27 mouse cellular contexts compared by ENCODE assay signal in genomic region chrX:84435608-84436007, GRCm38 (mm10).
DNase-seq lines count a peak whose midpoint lies in the region; TF ChIP-seq lines count a peak whose summit lies in the region.
"Had no signal": no experiment of that assay in that cellular context is flagged by ENCODE, and none has a peak within 500 bp of the region (broad histone marks: within the 10 kb centered on the region; RNA-seq: fewer than 3 reads in every experiment).

No protein-coding gene starts in this region.

- no peaks in the 10 kb centered on the region for H3K27me3 ChIP-seq in heart, adult 2 months (ENCODE audit: control insufficient read depth, insufficient read depth, low read length)
- H3K27me3 ChIP-seq: CH12.LX; embryonic facial prominence, embryonic 15.5 days; forebrain, embryonic 12.5 days; heart, embryonic 15.5 days; limb, embryonic 13.5 days; lung, embryonic 15.5 days; midbrain, embryonic 15.5 days; neural tube, embryonic 15.5 days had no signal

- intact Hi-C loops in left cerebral cortex, postnatal 25 days (cut with DNase I) = no loop called here
- intact Hi-C loops in heart, adult 2 months (cut with DNase I) = no loop called here

- 65% methylated on average over 4 of the region's 4 CpGs for WGBS in heart, adult 2 months

- peak; percentile 5 for DNase-seq in layer of hippocampus, adult 11-12 months (ENCODE audit: low spot score)
- DNase-seq in layer of hippocampus, postnatal 10 days (ENCODE audit: low spot score in 2 of 2) = no peak
- peak; percentile 4 to 41 for DNase-seq in left cerebral cortex, postnatal 25 days (ENCODE audit: low spot score in 2 of 2)
- no peak for DNase-seq in left cerebral cortex, adult 9 months (ENCODE audit: low spot score in 2 of 2)
- DNase-seq in cerebellum, adult 8-10 months = peak; percentile 7
- no peak for DNase-seq in heart, adult 2 months
- DNase-seq in spleen, postnatal 14 days (ENCODE audit: low spot score in 2 of 2) = no peak
- DNase-seq: adrenal gland, adult 2 months; gastrocnemius, postnatal 10 days; kidney, adult 18-20 months; kidney, postnatal 25 days; retina, postnatal 1 day; right cerebral cortex, postnatal 14 days; thymus, adult 2 months; thymus, postnatal 4 days had no signal

- TF ChIP-seq POLR2A in heart, adult 2 months (IDR thresholded peaks at IDR 0.05; ENCODE audit: insufficient read depth, low read depth, low read length) = no peak

- H3K36me3 ChIP-seq in heart, adult 2 months (ENCODE audit: control insufficient read depth, insufficient read depth, low read length) = no peaks in the 10 kb centered on the region
- H3K36me3 ChIP-seq: embryonic facial prominence, embryonic 10.5 days; embryonic facial prominence, embryonic 15.5 days; forebrain, embryonic 12.5 days; heart, embryonic 10.5 days; heart, embryonic 15.5 days; kidney, embryonic 15.5 days; limb, embryonic 13.5 days; lung, embryonic 15.5 days; midbrain, embryonic 10.5 days; midbrain, embryonic 15.5 days; neural tube, embryonic 15.5 days had no signal

- H3K4me3 ChIP-seq in heart, adult 2 months = no peak overlapping the region
- H3K4me3 ChIP-seq: embryonic facial prominence, embryonic 10.5 days; embryonic facial prominence, embryonic 15.5 days; forebrain, embryonic 12.5 days; heart, embryonic 10.5 days; heart, embryonic 15.5 days; kidney, embryonic 15.5 days; limb, embryonic 13.5 days; lung, embryonic 15.5 days; midbrain, embryonic 10.5 days; midbrain, embryonic 15.5 days; neural tube, embryonic 15.5 days had no signal

- no peak overlapping the region for H3K9ac ChIP-seq in heart, adult 2 months (ENCODE audit: low read depth, low read length)
- H3K9ac ChIP-seq: embryonic facial prominence, embryonic 15.5 days; forebrain, embryonic 12.5 days; heart, embryonic 15.5 days; kidney, embryonic 15.5 days; limb, embryonic 13.5 days; lung, embryonic 15.5 days; midbrain, embryonic 15.5 days; neural tube, embryonic 15.5 days had no signal

- H3K27ac ChIP-seq in heart, adult 2 months = no peak overlapping the region
- H3K27ac ChIP-seq: embryonic facial prominence, embryonic 10.5 days; embryonic facial prominence, embryonic 15.5 days; forebrain, embryonic 12.5 days; heart, embryonic 10.5 days; heart, embryonic 15.5 days; kidney, embryonic 15.5 days; limb, embryonic 13.5 days; lung, embryonic 15.5 days; midbrain, embryonic 10.5 days; midbrain, embryonic 15.5 days; neural tube, embryonic 15.5 days had no signal

- TF ChIP-seq CTCF in heart, adult 2 months (IDR thresholded peaks at IDR 0.05) = no peak

- H3K79me2 ChIP-seq in heart, adult 2 months (replicated peaks; ENCODE audit: control insufficient read depth, insufficient read depth, low read length) = no peaks in the 10 kb centered on the region

- H3K4me1 ChIP-seq in heart, adult 2 months (ENCODE audit: control insufficient read depth, insufficient read depth, low read length) = no peaks in the 10 kb centered on the region
- H3K4me1 ChIP-seq: embryonic facial prominence, embryonic 10.5 days; embryonic facial prominence, embryonic 15.5 days; forebrain, embryonic 12.5 days; heart, embryonic 10.5 days; heart, embryonic 15.5 days; kidney, embryonic 15.5 days; limb, embryonic 13.5 days; lung, embryonic 15.5 days; midbrain, embryonic 10.5 days; midbrain, embryonic 15.5 days; neural tube, embryonic 15.5 days had no signal

- no peak for TF ChIP-seq EP300 in heart, adult 2 months (IDR thresholded peaks at IDR 0.05; ENCODE audit: insufficient read depth, low read depth, low read length)

Comparison
In these comparisons a context has a peak if more than half of its experiments do, and no peak if none do; other contexts are left out.
1. DNase-seq: peak in layer of hippocampus, adult 11-12 months (single experiment), left cerebral cortex, postnatal 25 days (2 of 2) and cerebellum, adult 8-10 months (single experiment); none in layer of hippocampus, postnatal 10 days (0 of 2), left cerebral cortex, adult 9 months (0 of 2), heart, adult 2 months (0 of 2) and spleen, postnatal 14 days (0 of 2).